Mouse (Mus musculus): Measurements from ENCODE around the gene F13a1. TPM values are rescaled to one million over a fixed set of nuclear protein-coding genes. Genes with fewer than 3 reads are reported as not detected.
A peak's percentile ranks its signal among the peaks of the same experiment; 100 is the strongest.

The F13a1 gene
- polyA plus RNA-seq (2011; ENCODE audit: insufficient read depth, insufficient read length, low replicate concordance, missing spikeins): 13.3 and 30.0 TPM in 2 replicates

DNA sequence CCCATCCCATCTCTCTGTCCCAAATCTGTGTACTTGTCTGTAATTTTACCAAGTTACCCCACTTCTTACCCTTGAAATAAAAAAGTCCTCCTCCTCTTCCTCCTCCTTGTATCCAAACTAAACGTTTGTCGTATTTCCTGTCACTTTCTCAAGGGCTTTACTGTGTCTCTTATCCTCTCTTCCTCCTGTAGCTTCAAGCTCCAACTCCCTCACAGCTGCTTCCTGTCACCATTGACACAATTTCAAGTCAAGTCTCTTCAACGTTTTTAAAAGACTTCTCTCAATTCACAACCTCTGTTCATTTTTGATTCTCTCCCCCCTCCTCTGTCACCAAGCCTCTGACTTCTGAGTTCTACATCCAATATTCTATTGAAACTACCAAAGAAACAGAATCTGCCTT, at the start of gene F13a1:
Gene F13a1, minus strand, starts transcription at position 119 of the 400 bp plus-strand sequence.
- Histone ChIP-seq H3K4me3 (replicated peaks; ENCODE audit: control insufficient read depth, low read depth, low read length) (peak within 1 kb of the TSS; percentile 29), H3K27ac (ENCODE audit: control insufficient read depth, insufficient read depth, low read depth, low read length, poor library complexity) (peak within 1 kb of the TSS; percentile 15; the same call in 1 of the 2 replicates), H3K4me1 (ENCODE audit: control insufficient read depth, insufficient read depth, low read length) (no peaks in the 10 kb centered on the region; the same call in 1 of the 2 replicates)
- 2% methylated on average over 3 of the region's 3 CpGs for WGBS
- TF ChIP-seq CTCF (IDR thresholded peaks at IDR 0.05; ENCODE audit: control insufficient read depth, insufficient read depth, low read length) (no peak), POLR2A (IDR thresholded peaks at IDR 0.05; ENCODE audit: borderline replicate concordance, control insufficient read depth, low read depth, low read length) (no peak)

DNA sequence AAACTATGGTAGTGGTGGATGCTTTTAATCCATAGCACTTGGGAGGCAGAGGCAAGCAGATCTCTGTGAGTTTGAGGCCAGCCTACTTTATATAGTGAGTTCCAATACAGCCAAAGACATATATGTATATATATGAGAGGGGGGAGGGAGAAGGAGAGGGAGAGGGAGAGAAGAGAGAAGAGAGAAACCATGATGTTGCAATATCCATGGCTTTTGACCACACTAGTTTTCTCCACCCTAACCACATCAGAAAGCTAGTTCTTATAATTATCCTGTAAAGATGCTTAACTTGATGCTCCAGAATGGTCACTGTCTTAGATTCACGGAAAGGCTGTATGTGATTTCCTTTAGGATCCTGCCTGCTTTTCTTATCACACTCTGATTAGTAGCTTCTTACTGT, 41.6 kb upstream of the F13a1 start:
- TF ChIP-seq POLR2A (IDR thresholded peaks at IDR 0.05; ENCODE audit: borderline replicate concordance, control insufficient read depth, low read depth, low read length) (no peak), CTCF (IDR thresholded peaks at IDR 0.05; ENCODE audit: control insufficient read depth, insufficient read depth, low read length) (no peak)
- no peak overlapping the region for H3K27ac ChIP-seq (ENCODE audit: control insufficient read depth, insufficient read depth, low read depth, low read length, poor library complexity)
- 55% methylated on average over 1 of the region's 1 CpGs for WGBS
- H3K4me3 ChIP-seq (replicated peaks; ENCODE audit: control insufficient read depth, low read depth, low read length): no peak overlapping the region
- H3K4me1 ChIP-seq (ENCODE audit: control insufficient read depth, insufficient read depth, low read length): no peaks in the 10 kb centered on the region

- Histone ChIP-seq H3K4me1 (ENCODE audit: control insufficient read depth, insufficient read depth, low read length) (no peaks in the 10 kb centered on the region), H3K4me3 (replicated peaks; ENCODE audit: control insufficient read depth, low read depth, low read length) (no peak overlapping the region), H3K27ac (ENCODE audit: control insufficient read depth, insufficient read depth, low read depth, low read length, poor library complexity) (no peak overlapping the region)
- WGBS: 77% methylated on average over 6 of the region's 6 CpGs
- TF ChIP-seq CTCF (IDR thresholded peaks at IDR 0.05; ENCODE audit: control insufficient read depth, insufficient read depth, low read length) (no peak), POLR2A (IDR thresholded peaks at IDR 0.05; ENCODE audit: borderline replicate concordance, control insufficient read depth, low read depth, low read length) (no peak)
Measured at GRCm38 (mm10) chr13:37089104-37089503, 39.1 kb upstream of the F13a1 start.

- Histone ChIP-seq H3K4me1 (ENCODE audit: control insufficient read depth, insufficient read depth, low read length) (no peaks in the 10 kb centered on the region), H3K4me3 (replicated peaks; ENCODE audit: control insufficient read depth, low read depth, low read length) (no peak overlapping the region), H3K27ac (ENCODE audit: control insufficient read depth, insufficient read depth, low read depth, low read length, poor library complexity) (no peak overlapping the region)
- TF ChIP-seq POLR2A (IDR thresholded peaks at IDR 0.05; ENCODE audit: borderline replicate concordance, control insufficient read depth, low read depth, low read length): no peak
- no peak for TF ChIP-seq CTCF (IDR thresholded peaks at IDR 0.05; ENCODE audit: control insufficient read depth, insufficient read depth, low read length)
- 79% methylated on average over 13 of the region's 13 CpGs for WGBS
Measured at GRCm38 (mm10) chr13:37081506-37082241, 31.6 kb upstream of the F13a1 start.

GRCm38 (mm10) chr13:37071390-37071789, 21.3 kb upstream of the F13a1 start:
- Histone ChIP-seq H3K4me3 (replicated peaks; ENCODE audit: control insufficient read depth, low read depth, low read length) (no peak overlapping the region), H3K27ac (ENCODE audit: control insufficient read depth, insufficient read depth, low read depth, low read length, poor library complexity) (no peak overlapping the region), H3K4me1 (ENCODE audit: control insufficient read depth, insufficient read depth, low read length) (no peaks in the 10 kb centered on the region; the same call in 1 of the 2 replicates)
- TF ChIP-seq POLR2A (IDR thresholded peaks at IDR 0.05; ENCODE audit: borderline replicate concordance, control insufficient read depth, low read depth, low read length): no peak
- TF ChIP-seq CTCF (IDR thresholded peaks at IDR 0.05; ENCODE audit: control insufficient read depth, insufficient read depth, low read length): no peak
- WGBS: 61% methylated on average over 3 of the region's 3 CpGs

GRCm38 (mm10) chr13:37070824-37071223, 20.8 kb upstream of the F13a1 start:
- Histone ChIP-seq H3K4me1 (ENCODE audit: control insufficient read depth, insufficient read depth, low read length) (no peaks in the 10 kb centered on the region; the same call in 1 of the 2 replicates), H3K27ac (ENCODE audit: control insufficient read depth, insufficient read depth, low read depth, low read length, poor library complexity) (no peak overlapping the region), H3K4me3 (replicated peaks; ENCODE audit: control insufficient read depth, low read depth, low read length) (no peak overlapping the region)
- WGBS: 56% methylated on average over 4 of the region's 4 CpGs
- no peak for TF ChIP-seq CTCF (IDR thresholded peaks at IDR 0.05; ENCODE audit: control insufficient read depth, insufficient read depth, low read length)
- TF ChIP-seq POLR2A (IDR thresholded peaks at IDR 0.05; ENCODE audit: borderline replicate concordance, control insufficient read depth, low read depth, low read length): no peak

GRCm38 (mm10) chr13:37060810-37061209, 10.8 kb upstream of the F13a1 start:
- Histone ChIP-seq H3K4me1 (ENCODE audit: control insufficient read depth, insufficient read depth, low read length) (peaks cover 1% of the 10 kb centered on the region; the same call in 1 of the 2 replicates), H3K27ac (ENCODE audit: control insufficient read depth, insufficient read depth, low read depth, low read length, poor library complexity) (no peak overlapping the region), H3K4me3 (replicated peaks; ENCODE audit: control insufficient read depth, low read depth, low read length) (no peak overlapping the region)
- TF ChIP-seq POLR2A (IDR thresholded peaks at IDR 0.05; ENCODE audit: borderline replicate concordance, control insufficient read depth, low read depth, low read length): no peak
- no peak for TF ChIP-seq CTCF (IDR thresholded peaks at IDR 0.05; ENCODE audit: control insufficient read depth, insufficient read depth, low read length)
- WGBS: 88% methylated on average over 5 of the region's 5 CpGs

DNA sequence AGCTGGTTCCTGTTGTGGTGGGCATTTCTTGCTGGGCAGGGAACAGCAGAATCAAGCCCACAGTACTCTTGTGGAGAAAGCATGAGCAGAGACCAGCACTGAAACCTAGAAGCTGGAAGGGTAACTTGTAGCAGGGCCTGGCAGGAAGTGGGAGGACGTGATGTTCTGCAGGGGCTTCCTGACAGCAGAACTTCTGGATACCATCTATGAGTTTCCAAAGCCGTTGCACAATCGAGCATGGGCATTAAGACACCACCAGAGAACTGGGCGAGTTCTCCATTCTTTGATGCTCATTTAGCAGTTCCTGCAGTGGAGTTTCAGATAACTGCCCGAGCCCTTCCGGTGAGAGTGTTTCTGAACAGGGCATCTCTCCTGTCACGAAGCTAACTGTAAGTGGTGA, 6.6 kb upstream of the F13a1 start:
- H3K27ac ChIP-seq (ENCODE audit: control insufficient read depth, insufficient read depth, low read depth, low read length, poor library complexity): peak overlapping the region; percentile 64; the same call in 1 of the 2 replicates
- no peak for TF ChIP-seq CTCF (IDR thresholded peaks at IDR 0.05; ENCODE audit: control insufficient read depth, insufficient read depth, low read length)
- TF ChIP-seq POLR2A (IDR thresholded peaks at IDR 0.05; ENCODE audit: borderline replicate concordance, control insufficient read depth, low read depth, low read length): no peak
- H3K4me1 ChIP-seq (ENCODE audit: control insufficient read depth, insufficient read depth, low read length): peaks cover 1% of the 10 kb centered on the region; the same call in 1 of the 2 replicates
- WGBS: 3% methylated on average over 7 of the region's 7 CpGs
- no peak overlapping the region for H3K4me3 ChIP-seq (replicated peaks; ENCODE audit: control insufficient read depth, low read depth, low read length)
